Mouse (Mus musculus): Measurements from ENCODE around the gene 5730455P16Rik.

- TF ChIP-seq CTCF (IDR thresholded peaks at IDR 0.05; ENCODE audit: low read depth, low read length) (no peak), POLR2A (IDR thresholded peaks at IDR 0.05; ENCODE audit: insufficient read depth, low read length) (no peak)
Observed at GRCm38 (mm10) chr11:80384461-80384860, 6.6 kb upstream of the 5730455P16Rik start.
